Mouse (Mus musculus): ENCODE results near the gene Vax1.

DNA sequence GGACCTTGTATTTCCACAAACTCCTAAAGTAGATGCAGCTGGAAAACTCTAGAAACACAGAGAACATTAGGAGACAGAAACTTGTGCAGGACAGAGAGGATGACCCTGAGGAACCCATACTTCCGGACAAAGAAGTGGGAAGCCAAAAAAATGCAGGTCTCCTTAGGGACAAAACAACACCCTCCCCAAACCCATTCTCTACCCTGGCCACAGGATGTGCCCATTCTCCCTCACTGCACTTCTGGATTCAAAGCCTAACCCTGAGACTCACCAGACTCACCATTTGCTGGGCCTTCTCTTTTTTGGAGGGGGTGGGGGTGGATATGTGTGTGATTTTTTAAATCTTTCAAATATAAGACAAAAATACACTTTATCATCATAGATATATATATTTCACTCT is 5.7 kb downstream of the Vax1 start:
- TF ChIP-seq CTCF (IDR thresholded peaks at IDR 0.05; ENCODE audit: extremely low read depth, insufficient read depth, low read length) = no peak
- no peak for TF ChIP-seq POLR2A (IDR thresholded peaks at IDR 0.05; ENCODE audit: extremely low read depth, insufficient read depth, low read length)

All from cortical plate, adult 2 months (tissue).